Mouse (Mus musculus) liver, embryonic 14.5 days (tissue): ENCODE measurements at regions not wholly inside any gene's neighbourhood (a gene's known extent, or its start where the extent isn't known, plus 50 kb on each side); places are given as distances from the start of the nearest gene placed in this dataset.

ENCODE experiments used
- ATAC-seq: fragments of 200-750 bp; cut with Nextera tagmentation; 2 replicates; pipeline ENCODE4 v1.8.0; 2017; ENCODE audit warnings: moderate number of reproducible peaks, mild to moderate bottlenecking, moderate library complexity; ENCODE audit not compliant: insufficient read depth
- DNase-seq, 3 experiments: peaks; one replicate each; pipeline ENCODE4 v3.0.0-alpha.2; 2012 to 2013; ENCODE audit warnings: low read depth in 3 of 3, low spot score in 3 of 3
- H3K27ac ChIP-seq: fragments of 300-500 bp; sonication (generic); 2 replicates; pipeline ENCODE4 v1.5.1; 2014; ENCODE audit warnings: moderate library complexity, mild to moderate bottlenecking, control low read depth, inconsistent platforms
- H3K27me3 ChIP-seq: fragments of 300-500 bp; sonication (generic); 2 replicates; pipeline ENCODE4 v1.6.1; 2014; ENCODE audit warnings: mild to moderate bottlenecking, low read length, moderate library complexity; ENCODE audit not compliant: control insufficient read depth, insufficient read depth
- H3K36me3 ChIP-seq: fragments of 300-500 bp; sonication (generic); replicated peaks from 2 replicates; pipeline ENCODE4 v1.6.1; 2014; ENCODE audit warnings: low read depth; ENCODE audit not compliant: control insufficient read depth, insufficient read depth
- H3K4me1 ChIP-seq, 2 experiments: fragments of 200-500 bp in 1 of 2; fragments of 300-500 bp in 1 of 2; sonication (generic) in 1 of 2; replicated peaks; 2 replicates each; pipeline ENCODE4 v1.6.1; 2012 to 2014; ENCODE audit warnings: antibody characterized with exemption in 1 of 2, inconsistent platforms in 1 of 2, low read length in 1 of 2; ENCODE audit not compliant: control insufficient read depth in 2 of 2, insufficient read depth in 2 of 2
- H3K4me2 ChIP-seq: fragments of 300-500 bp; sonication (generic); 2 replicates; pipeline ENCODE4 v1.6.1; 2014; ENCODE audit warnings: low read depth, mild to moderate bottlenecking, control low read depth, moderate library complexity
- H3K4me3 ChIP-seq, 2 experiments: fragments of 200-500 bp in 1 of 2; fragments of 300-500 bp in 1 of 2; sonication (generic) in 1 of 2; 2 replicates each; pipeline ENCODE4 v1.5.1; 2012 to 2014; ENCODE audit warnings: low read depth in 2 of 2, low read length in 2 of 2, mild to moderate bottlenecking in 2 of 2, control low read depth in 1 of 2, inconsistent platforms in 1 of 2, moderate library complexity in 1 of 2; ENCODE audit not compliant: insufficient read depth in 1 of 2
- H3K9ac ChIP-seq: fragments of 300-500 bp; sonication (generic); replicated peaks from 2 replicates; pipeline ENCODE4 v1.6.1; 2014; ENCODE audit warnings: mild to moderate bottlenecking, control low read depth, moderate library complexity
- H3K9me3 ChIP-seq: fragments of 300-500 bp; sonication (generic); 2 replicates; pipeline ENCODE4 v1.6.1; 2016; ENCODE audit warnings: low read length, mixed read lengths; ENCODE audit not compliant: control insufficient read depth
- CTCF ChIP-seq: IDR thresholded peaks from 2 replicates; pipeline ENCODE4 v1.5.1; 2016; ENCODE audit warnings: antibody characterized with exemption, low read depth, control low read depth
- EP300 ChIP-seq: IDR thresholded peaks from 2 replicates; pipeline ENCODE4 v1.6.1; 2016; ENCODE audit warnings: antibody characterized with exemption, low read depth
- WGBS: fragments of 180-500 bp; shearing (Covaris S2); extraction: QIAGEN DNeasy Blood & Tissue Kit; methylation state at CpG from one replicate; pipeline ENCODE4 v1.1.7; 2014; ENCODE audit not compliant: insufficient replicate concordance; 5-methylcytosine and 5-hydroxymethylcytosine counted together

DNA sequence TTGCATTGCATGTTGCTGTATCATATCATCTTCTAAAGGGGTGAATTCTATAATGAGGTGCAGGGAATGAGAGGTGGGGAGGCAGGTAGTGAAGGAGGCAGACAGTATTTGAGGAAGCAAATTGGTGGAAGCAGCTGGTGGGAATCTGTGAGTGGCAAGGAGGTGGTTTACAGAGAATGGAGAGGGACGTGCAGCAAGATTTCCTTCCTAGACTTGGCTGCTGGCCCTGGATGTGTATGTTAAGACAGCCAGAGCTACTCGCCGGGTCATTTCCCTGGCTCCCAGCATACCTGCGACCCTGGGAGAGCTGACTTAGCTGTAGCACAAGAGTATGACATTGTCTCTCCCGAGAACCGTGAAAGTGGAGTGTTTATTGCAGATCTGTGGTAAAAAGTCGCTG, 937.7 kb downstream of the Synb start:
- H3K9ac ChIP-seq = no peak overlapping the region
- DNase-seq = no peak
- ATAC-seq = no peak
- H3K27me3 ChIP-seq = no peaks in the 10 kb centered on the region
- H3K4me2 ChIP-seq = no peak overlapping the region
- no peak for TF ChIP-seq CTCF
- no peak for TF ChIP-seq EP300
- H3K27ac ChIP-seq = no peak overlapping the region
- H3K36me3 ChIP-seq = no peaks in the 10 kb centered on the region
- no peak overlapping the region for H3K4me3 ChIP-seq
- H3K9me3 ChIP-seq = no peaks in the 10 kb centered on the region
- WGBS = 69% methylated on average over 7 of the region's 7 CpGs
- no peaks in the 10 kb centered on the region for H3K4me1 ChIP-seq

DNA sequence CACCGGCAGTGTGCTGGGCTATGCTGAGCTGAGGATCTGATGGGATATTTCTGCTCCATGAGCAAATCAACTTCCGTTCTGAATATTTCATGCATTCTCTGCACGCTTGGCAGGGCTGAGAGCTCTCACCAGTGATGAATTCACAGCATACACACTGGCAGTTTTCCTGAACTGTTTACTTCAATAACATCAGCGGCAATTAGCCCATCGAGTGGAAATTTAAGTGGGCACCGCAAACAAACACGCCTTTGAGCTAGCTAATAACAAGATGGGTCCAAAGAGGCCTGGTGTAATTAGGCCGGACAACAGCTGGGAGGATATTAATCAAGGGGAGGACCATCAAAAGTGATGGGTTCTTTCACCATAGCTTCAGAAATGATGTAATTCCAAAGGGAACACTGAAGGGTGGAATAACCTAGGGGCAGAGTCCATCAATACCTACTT, 938.6 kb downstream of the Synb start:
- Histone ChIP-seq H3K27ac (no peak overlapping the region), H3K4me1 (no peaks in the 10 kb centered on the region), H3K36me3 (no peaks in the 10 kb centered on the region), H3K27me3 (no peaks in the 10 kb centered on the region), H3K9me3 (no peaks in the 10 kb centered on the region), H3K4me2 (no peak overlapping the region), H3K4me3 (no peak overlapping the region), H3K9ac (no peak overlapping the region)
- TF ChIP-seq CTCF (no peak), EP300 (no peak)
- DNase-seq (no peak), ATAC-seq (no peak)
- WGBS = 74% methylated on average over 8 of the region's 8 CpGs

DNA sequence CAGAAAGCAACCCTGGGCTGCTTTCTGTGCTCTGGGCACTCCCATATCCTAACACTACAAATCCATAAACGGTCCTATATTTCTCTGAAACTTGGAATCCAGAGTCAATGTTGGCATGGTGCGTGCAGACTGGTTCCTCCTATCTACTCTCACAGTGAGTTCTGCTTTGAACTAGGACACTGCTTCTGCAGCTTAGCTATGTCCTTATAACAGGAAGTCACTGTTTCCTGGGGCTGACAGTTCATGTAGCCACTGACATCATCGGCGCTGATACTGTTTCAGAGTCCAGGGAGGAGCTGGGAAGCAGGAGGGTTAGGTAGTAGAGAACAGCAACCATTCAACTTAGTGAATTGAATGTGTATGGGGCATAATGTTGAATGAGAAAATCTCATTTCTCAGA, 948.6 kb downstream of the Synb start:
- no peak overlapping the region for H3K4me3 ChIP-seq
- ATAC-seq (no peak), DNase-seq (no peak)
- H3K9ac ChIP-seq = no peak overlapping the region
- H3K27ac ChIP-seq = no peak overlapping the region
- 14% methylated on average over 4 of the region's 4 CpGs for WGBS
- H3K9me3 ChIP-seq = no peaks in the 10 kb centered on the region
- TF ChIP-seq CTCF (no peak), EP300 (no peak)
- H3K4me2 ChIP-seq = no peak overlapping the region
- H3K27me3 ChIP-seq = no peaks in the 10 kb centered on the region
- H3K36me3 ChIP-seq = no peaks in the 10 kb centered on the region
- no peaks in the 10 kb centered on the region for H3K4me1 ChIP-seq

DNA sequence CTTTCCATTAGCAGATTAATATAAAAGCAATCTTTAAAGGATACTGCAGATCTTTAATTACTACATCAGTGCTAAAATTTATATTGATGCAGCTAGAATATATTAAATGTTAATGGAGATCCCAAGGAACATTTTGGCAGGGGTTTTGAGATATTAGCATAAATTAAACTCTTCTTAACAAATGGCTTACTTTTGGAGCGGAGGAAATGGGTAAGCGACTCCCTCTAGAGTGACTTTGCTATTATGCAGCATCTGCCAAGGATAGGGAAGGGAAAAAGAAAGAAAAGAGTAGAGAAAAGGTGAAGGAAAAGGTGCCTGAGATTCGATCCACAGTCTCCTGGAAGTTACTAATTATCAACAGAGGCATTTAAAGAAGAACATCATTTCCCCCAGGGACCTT, 949.4 kb downstream of the Synb start:
- no peak overlapping the region for H3K9ac ChIP-seq
- H3K27ac ChIP-seq = no peak overlapping the region
- no peak for DNase-seq
- TF ChIP-seq EP300 (no peak), CTCF (no peak)
- H3K9me3 ChIP-seq = no peaks in the 10 kb centered on the region
- H3K4me2 ChIP-seq = no peak overlapping the region
- H3K4me1 ChIP-seq = no peaks in the 10 kb centered on the region
- H3K27me3 ChIP-seq = no peaks in the 10 kb centered on the region
- 57% methylated on average over 3 of the region's 3 CpGs for WGBS
- no peak overlapping the region for H3K4me3 ChIP-seq
- H3K36me3 ChIP-seq = no peaks in the 10 kb centered on the region
- ATAC-seq = no peak

DNA sequence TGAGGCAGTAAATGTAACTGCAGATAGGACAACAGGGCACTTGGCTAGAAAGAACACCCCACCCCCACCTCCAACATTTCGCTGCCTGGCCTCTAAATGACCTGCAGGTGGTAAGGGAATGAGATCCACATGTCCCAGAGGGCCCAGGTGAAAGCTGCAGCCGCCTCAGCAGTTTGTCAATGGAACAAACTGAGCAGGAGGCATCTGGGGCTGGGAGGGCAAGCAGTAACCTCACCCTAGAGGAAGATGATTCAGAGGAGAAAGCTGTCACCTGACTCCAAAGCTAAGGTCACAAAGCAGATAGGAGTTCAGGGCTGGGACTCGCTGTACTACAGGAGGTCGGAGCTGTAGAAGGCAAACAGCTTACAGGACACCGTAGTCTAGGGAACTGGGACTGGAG, 955.7 kb downstream of the Synb start:
- H3K9me3 ChIP-seq = no peaks in the 10 kb centered on the region
- DNase-seq (no peak), ATAC-seq (no peak)
- H3K4me2 ChIP-seq = no peak overlapping the region
- H3K27me3 ChIP-seq = no peaks in the 10 kb centered on the region
- H3K4me1 ChIP-seq = no peaks in the 10 kb centered on the region
- no peak for TF ChIP-seq EP300
- H3K4me3 ChIP-seq = no peak overlapping the region
- 42% methylated on average over 5 of the region's 5 CpGs for WGBS
- no peaks in the 10 kb centered on the region for H3K36me3 ChIP-seq
- H3K27ac ChIP-seq = no peak overlapping the region
- no peak overlapping the region for H3K9ac ChIP-seq

DNA sequence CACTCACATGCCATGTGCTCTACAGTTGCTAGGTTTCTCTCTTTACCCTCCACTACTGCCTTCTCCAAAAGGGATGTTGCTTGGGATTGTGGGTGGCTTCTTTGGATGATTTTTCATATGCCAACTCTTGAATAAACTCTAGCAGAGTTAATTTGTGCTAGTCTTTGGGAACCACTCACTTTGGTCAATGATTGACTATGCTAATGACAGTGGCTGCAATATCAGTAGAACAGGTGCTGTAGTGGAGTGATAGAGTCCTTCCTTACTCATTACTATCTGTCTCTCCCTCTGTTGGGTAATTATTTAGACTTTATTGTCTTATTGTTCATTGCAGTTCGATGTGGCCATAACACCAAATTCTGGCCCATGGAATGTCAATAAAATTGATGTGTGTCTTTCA, 969.0 kb downstream of the Synb start:
- no peak for DNase-seq
- Histone ChIP-seq H3K9ac (no peak overlapping the region), H3K4me3 (no peak overlapping the region), H3K4me2 (no peak overlapping the region), H3K36me3 (no peaks in the 10 kb centered on the region), H3K9me3 (no peaks in the 10 kb centered on the region), H3K27me3 (no peaks in the 10 kb centered on the region), H3K27ac (no peak overlapping the region), H3K4me1 (no peaks in the 10 kb centered on the region)
- TF ChIP-seq EP300 = no peak
- TF ChIP-seq CTCF = no peak
- ATAC-seq = no peak
- WGBS = 67% methylated on average over 1 of the region's 1 CpGs
